In the genomic region with DNA sequence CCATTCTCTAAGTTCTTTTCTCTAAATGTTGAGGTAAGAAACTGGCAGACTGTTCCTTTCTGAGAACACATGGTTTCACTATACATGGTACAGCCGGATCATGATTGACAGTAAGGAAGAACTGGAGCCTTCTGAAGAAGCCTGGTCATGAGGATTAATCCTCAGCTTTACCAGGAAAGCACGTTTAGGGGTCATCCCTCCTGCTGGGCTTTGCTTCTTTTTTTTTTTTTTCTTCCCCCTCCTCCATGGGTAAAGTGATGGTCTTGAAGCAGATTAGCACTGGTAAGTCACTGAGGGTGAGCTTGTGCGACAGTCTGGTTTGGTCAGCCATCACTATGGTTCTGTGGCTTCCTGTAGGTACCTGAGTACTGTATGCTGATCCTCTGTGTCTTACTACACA, we compare ENCODE assay signal across 13 mouse cellular contexts.
"Had no signal": no experiment of that assay in that cellular context is flagged by ENCODE, and none has a peak within 500 bp of the region (broad histone marks: within the 10 kb centered on the region; RNA-seq: fewer than 3 reads in every experiment).

No protein-coding gene starts in this region.

- H3K4me2 ChIP-seq: liver, embryonic 11.5 days; liver, embryonic 15.5 days had no signal

- H3K4me1 ChIP-seq: liver, embryonic 15.5 days had no signal

- H3K9ac ChIP-seq: liver, embryonic 15.5 days had no signal

- H3K9me3 ChIP-seq: liver, embryonic 15.5 days had no signal

- H3K36me3 ChIP-seq: liver, embryonic 15.5 days had no signal

- H3K27me3 ChIP-seq: liver, embryonic 15.5 days had no signal

- H3K4me3 ChIP-seq: layer of hippocampus, adult 2 months; left cerebral cortex, adult 2 months; liver, embryonic 15.5 days had no signal

- H3K27ac ChIP-seq: layer of hippocampus, adult 2 months; left cerebral cortex, adult 2 months; liver, embryonic 15.5 days had no signal

- DNase-seq: kidney, adult 18-20 months; kidney, postnatal 10 days; kidney, postnatal 4 days; lung, adult 2 months; lung, postnatal 36 days; spleen, adult 18-20 months; thymus, postnatal 36 days had no signal

- ATAC-seq: lung, postnatal 0 days; midbrain, embryonic 16.5 days had no signal
